Mouse (Mus musculus): ENCODE data around the gene Hspa13. TPM values are rescaled to one million over a fixed set of nuclear protein-coding genes. Genes with fewer than 3 reads are reported as not detected.

The Hspa13 gene
- 16.9 and 17.6 TPM in 2 replicates for polyA plus RNA-seq (2012; rRNA removed)
- polyA plus RNA-seq (2014; fragmentation: Nextera tagmentation; extraction: Ambion mirVana): 38.6 and 41.2 TPM in 2 replicates

DNA sequence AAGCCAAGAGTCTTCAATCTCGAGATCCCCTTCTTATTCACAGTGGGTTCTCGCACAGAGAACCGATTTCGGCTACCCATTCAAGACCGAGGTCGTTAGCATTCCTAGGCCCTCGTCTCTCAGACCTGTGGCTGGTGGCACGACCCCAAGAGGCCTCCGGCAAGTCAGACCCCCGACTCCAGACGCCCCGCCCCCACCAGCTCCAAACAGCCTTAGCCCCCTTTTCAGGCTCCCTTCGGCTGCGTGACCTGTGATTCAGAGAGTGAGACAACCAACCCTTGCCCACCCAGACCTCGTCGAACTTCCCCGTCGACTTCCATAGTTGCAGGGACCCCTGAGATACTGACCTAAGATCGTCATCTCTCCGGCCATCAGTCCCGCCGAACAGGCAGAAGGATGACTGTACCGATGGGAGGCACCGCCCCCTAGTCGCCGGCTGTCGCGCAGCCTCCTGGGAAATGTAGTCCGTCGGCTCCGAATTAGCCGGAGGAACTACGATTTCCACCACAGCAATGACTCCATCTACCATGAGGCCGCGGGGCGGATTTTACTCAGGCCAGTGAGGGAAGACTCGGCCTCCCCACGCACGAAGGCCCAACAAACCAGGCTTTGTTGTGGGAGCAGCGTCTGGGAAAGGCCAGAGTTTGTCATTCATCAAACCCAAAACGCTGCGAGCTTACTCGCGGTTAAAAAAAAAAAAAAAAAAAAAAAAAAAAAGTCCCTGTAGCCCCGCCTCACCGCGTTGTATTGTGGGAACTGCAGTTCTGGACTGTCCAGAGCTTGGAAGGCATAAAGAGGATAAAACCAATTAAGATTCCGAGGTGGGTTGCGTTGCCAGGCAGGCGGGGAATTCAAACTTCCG lies at the start of gene Hspa13:
Gene Hspa13, minus strand, starts transcription at position 717 of the 862 bp plus-strand sequence.
- peak; percentile 40; the same call in 1 of the 2 replicates for TF ChIP-seq POLR2A (IDR thresholded peaks at IDR 0.05; ENCODE audit: borderline replicate concordance, extremely low read depth, insufficient read depth, insufficient read length)
- WGBS: under 1% methylated on average over 50 of the region's 51 CpGs
- H3K9me3 ChIP-seq (ENCODE audit: control insufficient read depth, low read length): no peaks in the 10 kb centered on the region
- H3K4me2 ChIP-seq (replicated peaks; ENCODE audit: low read depth, low read length, severe bottlenecking): peak within 1 kb of the TSS; percentile 54
- H3K36me3 ChIP-seq (ENCODE audit: control insufficient read depth, insufficient read depth, low read length): peaks cover 13% of the 10 kb centered on the region
- DNase-seq (ENCODE audit: low spot score) (peak; percentile 99), ATAC-seq (ENCODE audit: low FRiP score, low read depth) (peak; percentile 98)
- peak within 1 kb of the TSS; percentile 49; the same call in 1 of the 2 replicates for H3K27ac ChIP-seq (replicated peaks; ENCODE audit: low read depth, low read length)
- no peaks in the 10 kb centered on the region for H3K27me3 ChIP-seq (ENCODE audit: control insufficient read depth, insufficient read depth, low read length)
- peak within 1 kb of the TSS; percentile 63 for H3K9ac ChIP-seq (ENCODE audit: low read depth, low read length, severe bottlenecking)
- H3K4me3 ChIP-seq (replicated peaks; ENCODE audit: low read length): peak within 1 kb of the TSS; percentile 68
- 0 out of 2 replicates have a peak, but pooled peaks cover 2% of the 10 kb centered on the region for H3K4me1 ChIP-seq (ENCODE audit: control insufficient read depth, insufficient read depth, low read length)

DNA sequence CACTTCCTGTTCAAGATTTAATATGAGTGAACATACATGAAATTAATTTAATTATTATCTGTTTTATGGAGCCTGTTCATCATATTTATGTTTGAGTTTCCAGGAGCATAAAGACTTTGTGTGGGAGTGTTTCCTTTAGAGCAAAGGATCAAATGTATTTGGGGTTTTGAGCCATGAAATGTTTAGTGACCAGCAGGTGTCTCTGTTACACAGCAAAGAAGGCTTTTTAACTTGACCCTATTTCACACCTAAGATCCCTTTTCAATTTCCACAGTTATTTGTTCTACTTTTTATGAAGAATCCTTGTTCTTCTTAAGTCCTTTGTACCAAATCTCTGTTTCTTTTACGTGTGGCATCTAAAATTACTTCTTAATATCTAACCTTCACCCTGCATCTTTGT lies 12.4 kb upstream of the Hspa13 start:
- no peaks in the 10 kb centered on the region for H3K9me3 ChIP-seq (ENCODE audit: control insufficient read depth, low read length)
- no peaks in the 10 kb centered on the region for H3K27me3 ChIP-seq (ENCODE audit: control insufficient read depth, insufficient read depth, low read length)
- no peaks in the 10 kb centered on the region for H3K4me1 ChIP-seq (ENCODE audit: control insufficient read depth, insufficient read depth, low read length)
- WGBS: 44% methylated on average over 1 of the region's 1 CpGs
- no peak overlapping the region for H3K4me2 ChIP-seq (replicated peaks; ENCODE audit: low read depth, low read length, severe bottlenecking)
- no peak overlapping the region for H3K9ac ChIP-seq (ENCODE audit: low read depth, low read length, severe bottlenecking)
- no peaks in the 10 kb centered on the region for H3K36me3 ChIP-seq (ENCODE audit: control insufficient read depth, insufficient read depth, low read length)
- DNase-seq (ENCODE audit: low spot score) (peak; percentile 56), ATAC-seq (ENCODE audit: low FRiP score, low read depth) (no peak)
- TF ChIP-seq POLR2A (IDR thresholded peaks at IDR 0.05; ENCODE audit: borderline replicate concordance, extremely low read depth, insufficient read depth, insufficient read length): no peak
- H3K27ac ChIP-seq (replicated peaks; ENCODE audit: low read depth, low read length): no peak overlapping the region
- H3K4me3 ChIP-seq (replicated peaks; ENCODE audit: low read length): no peak overlapping the region

DNA sequence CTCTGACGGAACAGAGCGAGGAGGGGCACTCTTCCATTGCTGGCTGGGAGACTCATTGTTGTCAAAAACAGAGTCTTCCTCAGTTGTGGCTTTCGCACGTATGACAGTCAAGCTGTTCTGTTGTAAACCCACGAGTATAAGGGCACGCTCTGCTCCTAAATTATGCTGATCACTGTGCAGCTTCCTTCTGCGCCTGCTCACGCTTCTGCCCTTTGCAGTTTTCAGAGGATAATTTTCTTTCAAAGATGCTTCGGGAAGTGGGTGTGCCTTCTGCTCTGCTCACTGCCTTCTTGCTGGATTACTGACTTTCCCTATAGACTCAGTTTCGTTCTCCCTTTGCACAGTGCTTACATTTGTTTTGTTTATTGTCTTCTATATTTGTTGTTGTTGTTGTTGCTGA lies 6.3 kb upstream of the Hspa13 start:
- Histone ChIP-seq H3K27me3 (ENCODE audit: control insufficient read depth, insufficient read depth, low read length) (no peaks in the 10 kb centered on the region), H3K4me1 (ENCODE audit: control insufficient read depth, insufficient read depth, low read length) (no peaks in the 10 kb centered on the region), H3K36me3 (ENCODE audit: control insufficient read depth, insufficient read depth, low read length) (no peaks in the 10 kb centered on the region), H3K27ac (replicated peaks; ENCODE audit: low read depth, low read length) (no peak overlapping the region), H3K4me3 (replicated peaks; ENCODE audit: low read length) (no peak overlapping the region), H3K4me2 (replicated peaks; ENCODE audit: low read depth, low read length, severe bottlenecking) (no peak overlapping the region), H3K9me3 (ENCODE audit: control insufficient read depth, low read length) (no peaks in the 10 kb centered on the region), H3K9ac (ENCODE audit: low read depth, low read length, severe bottlenecking) (no peak overlapping the region)
- 91% methylated on average over 10 of the region's 10 CpGs for WGBS
- TF ChIP-seq POLR2A (IDR thresholded peaks at IDR 0.05; ENCODE audit: borderline replicate concordance, extremely low read depth, insufficient read depth, insufficient read length): no peak
- DNase-seq (ENCODE audit: low spot score) (no peak), ATAC-seq (ENCODE audit: low FRiP score, low read depth) (no peak)

DNA sequence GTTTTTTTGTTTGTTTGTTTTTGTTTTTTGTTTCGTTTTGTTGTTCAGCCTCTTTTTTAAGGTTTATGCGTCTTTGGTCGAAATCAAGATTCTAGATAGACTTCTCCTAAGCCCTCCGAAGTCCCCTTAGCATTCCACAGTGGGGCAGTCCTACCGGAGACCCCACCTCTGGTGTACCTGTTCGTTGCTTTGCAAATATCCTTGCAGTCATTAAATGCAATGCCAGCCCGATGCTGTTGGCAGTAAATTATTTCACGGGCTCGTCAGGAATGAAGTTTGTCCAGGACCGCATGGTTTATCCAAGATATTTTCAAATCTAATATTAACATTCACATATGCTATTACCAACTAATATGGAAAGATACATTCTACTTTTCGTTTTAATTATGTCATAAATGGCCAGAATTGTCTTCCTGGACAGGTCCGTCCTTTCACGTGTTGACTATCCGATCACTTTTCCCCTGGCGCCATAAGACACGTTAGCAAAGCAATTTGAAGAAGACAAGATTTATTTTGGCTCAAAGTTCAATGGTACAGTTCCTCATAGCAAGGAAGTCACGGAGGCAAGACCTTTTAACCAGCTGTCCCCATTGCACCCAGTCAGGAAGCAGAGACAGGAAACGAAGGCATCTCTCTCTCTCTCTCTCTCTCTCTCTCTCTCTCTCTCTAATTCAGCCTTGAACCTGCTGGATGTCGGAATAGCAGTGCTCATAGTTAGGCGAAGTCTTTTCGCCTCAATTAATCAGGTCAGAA lies 522 bp upstream of the Hspa13 start:
- Histone ChIP-seq H3K9ac (ENCODE audit: low read depth, low read length, severe bottlenecking) (peak overlapping the region; percentile 63), H3K9me3 (ENCODE audit: control insufficient read depth, low read length) (no peaks in the 10 kb centered on the region), H3K27me3 (ENCODE audit: control insufficient read depth, insufficient read depth, low read length) (no peaks in the 10 kb centered on the region), H3K4me2 (replicated peaks; ENCODE audit: low read depth, low read length, severe bottlenecking) (peak overlapping the region; percentile 50), H3K4me1 (ENCODE audit: control insufficient read depth, insufficient read depth, low read length) (0 out of 2 replicates have a peak, but pooled peaks cover 2% of the 10 kb centered on the region), H3K27ac (replicated peaks; ENCODE audit: low read depth, low read length) (peak overlapping the region; percentile 49; the same call in 1 of the 2 replicates), H3K4me3 (replicated peaks; ENCODE audit: low read length) (peak overlapping the region; percentile 68), H3K36me3 (ENCODE audit: control insufficient read depth, insufficient read depth, low read length) (peaks cover 12% of the 10 kb centered on the region)
- TF ChIP-seq POLR2A (IDR thresholded peaks at IDR 0.05; ENCODE audit: borderline replicate concordance, extremely low read depth, insufficient read depth, insufficient read length): no peak
- no peak for DNase-seq (ENCODE audit: low spot score)
- peak; percentile 53 for ATAC-seq (ENCODE audit: low FRiP score, low read depth)
- 16% methylated on average over 21 of the region's 21 CpGs for WGBS

DNA sequence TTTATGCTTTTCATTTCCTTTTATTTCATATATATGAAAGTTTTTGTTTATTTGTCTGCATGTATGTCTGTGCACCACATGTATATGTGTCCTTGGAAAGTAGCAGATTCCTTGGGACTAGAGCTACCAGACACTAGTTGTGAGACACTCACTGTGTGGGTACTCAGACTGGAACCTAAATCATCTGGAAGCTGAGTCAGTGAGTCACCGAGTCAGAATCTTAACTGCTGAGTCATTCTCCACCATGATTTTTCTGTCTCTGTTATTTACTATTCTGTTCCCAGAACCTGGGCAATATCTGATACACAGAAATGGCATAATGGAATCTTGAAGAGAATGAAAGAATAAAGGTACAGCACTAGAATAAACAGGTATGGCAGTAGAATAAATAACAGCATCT lies 14.0 kb downstream of the Hspa13 start:
- 74% methylated on average over 1 of the region's 1 CpGs for WGBS
- ATAC-seq (ENCODE audit: low FRiP score, low read depth) (no peak), DNase-seq (ENCODE audit: low spot score) (no peak)
- Histone ChIP-seq H3K27me3 (ENCODE audit: control insufficient read depth, insufficient read depth, low read length) (no peaks in the 10 kb centered on the region), H3K4me3 (replicated peaks; ENCODE audit: low read length) (no peak overlapping the region), H3K4me2 (replicated peaks; ENCODE audit: low read depth, low read length, severe bottlenecking) (no peak overlapping the region), H3K9me3 (ENCODE audit: control insufficient read depth, low read length) (no peaks in the 10 kb centered on the region), H3K9ac (ENCODE audit: low read depth, low read length, severe bottlenecking) (no peak overlapping the region), H3K36me3 (ENCODE audit: control insufficient read depth, insufficient read depth, low read length) (peaks cover 27% of the 10 kb centered on the region), H3K4me1 (ENCODE audit: control insufficient read depth, insufficient read depth, low read length) (no peaks in the 10 kb centered on the region), H3K27ac (replicated peaks; ENCODE audit: low read depth, low read length) (no peak overlapping the region)
- no peak for TF ChIP-seq POLR2A (IDR thresholded peaks at IDR 0.05; ENCODE audit: borderline replicate concordance, extremely low read depth, insufficient read depth, insufficient read length)

Data from limb, embryonic 14.5 days (tissue).